Mouse (Mus musculus) stomach, embryonic 14.5 days (tissue): ENCODE measurements around the gene Cnp. TPM values are rescaled to one million over a fixed set of nuclear protein-coding genes. Genes with fewer than 3 reads are reported as not detected.

Experiments
- ATAC-seq: fragments of 200-750 bp; cut with Nextera tagmentation; 2 replicates; pipeline ENCODE4 v1.8.0; 2017; ENCODE audit warnings: low read depth, moderate TSS enrichment; ENCODE audit not compliant: insufficient number of reproducible peaks, insufficient read depth, low FRiP score
- H3K27ac ChIP-seq: fragments of 300-500 bp; sonication (generic); 2 replicates; pipeline ENCODE4 v1.5.1; 2014; ENCODE audit warnings: mild to moderate bottlenecking, low read length, moderate library complexity, mixed read lengths
- H3K27me3 ChIP-seq: fragments of 300-500 bp; sonication (generic); 2 replicates; pipeline ENCODE4 v1.6.1; 2014; ENCODE audit warnings: low read length, control low read depth, mixed read lengths; ENCODE audit not compliant: control insufficient read depth, insufficient read depth
- H3K36me3 ChIP-seq: fragments of 300-500 bp; sonication (generic); 2 replicates; pipeline ENCODE4 v1.6.1; 2014; ENCODE audit warnings: mild to moderate bottlenecking, control low read depth, low read length, moderate library complexity, mixed read lengths; ENCODE audit not compliant: control insufficient read depth, insufficient read depth
- H3K4me1 ChIP-seq: fragments of 300-500 bp; sonication (generic); 2 replicates; pipeline ENCODE4 v1.6.1; 2014; ENCODE audit warnings: low read length, control low read depth, mixed read lengths; ENCODE audit not compliant: control insufficient read depth, insufficient read depth
- H3K4me2 ChIP-seq: fragments of 300-500 bp; sonication (generic); replicated peaks from 2 replicates; pipeline ENCODE4 v1.6.1; 2014; ENCODE audit warnings: low read depth, low read length, control low read depth
- H3K4me3 ChIP-seq: fragments of 300-500 bp; sonication (generic); 2 replicates; pipeline ENCODE4 v1.5.1; 2014; ENCODE audit warnings: low read depth, low read length, control low read depth
- H3K9ac ChIP-seq: fragments of 300-500 bp; sonication (generic); replicated peaks from 2 replicates; pipeline ENCODE4 v1.6.1; 2014; ENCODE audit warnings: low read depth, mild to moderate bottlenecking, control low read depth, low read length, moderate library complexity, mixed read lengths
- H3K9me3 ChIP-seq: fragments of 300-500 bp; sonication (generic); 2 replicates; pipeline ENCODE4 v1.6.1; 2016; ENCODE audit warnings: low read depth, low read length, control low read depth; ENCODE audit not compliant: control insufficient read depth
- WGBS: fragments of 180-500 bp; shearing (Covaris S2); extraction: QIAGEN DNeasy Blood & Tissue Kit; methylation state at CpG from one replicate; pipeline ENCODE4 v1.1.7; 2014; 5-methylcytosine and 5-hydroxymethylcytosine counted together
- polyA plus RNA-seq: library from polyadenylated mRNA; unstranded; fragments of >200 nt; fragmentation: Nextera tagmentation; extraction: Ambion mirVana; gene quantifications from 2 replicates; pipeline ENCODE4 v1.2.1, GENCODE M21; 2014

The Cnp gene
- polyA plus RNA-seq, 1 experiment from 2014 or later, result 35.9 TPM

DNA sequence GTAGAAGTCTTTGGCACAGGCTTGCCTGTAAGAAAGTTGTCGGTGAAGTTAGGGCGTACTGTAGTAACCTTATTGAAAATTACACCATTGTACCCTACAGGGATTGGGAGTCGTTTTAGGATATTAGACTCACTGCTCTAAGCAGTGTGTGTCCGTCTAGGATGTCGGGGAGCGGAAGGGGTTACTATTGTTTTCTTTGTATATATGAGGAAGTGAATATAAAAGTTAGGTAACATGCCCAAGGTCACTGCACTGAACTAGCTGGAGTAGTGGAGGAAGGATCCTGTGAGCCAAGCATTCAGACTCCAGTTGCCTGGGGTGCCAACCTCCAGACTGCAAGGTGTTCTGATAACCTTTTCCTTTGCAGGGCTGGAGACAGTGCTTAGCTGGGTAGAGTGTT lies 27.7 kb upstream of the Cnp start:
- WGBS, result 88% methylated on average over 6 of the region's 6 CpGs

DNA sequence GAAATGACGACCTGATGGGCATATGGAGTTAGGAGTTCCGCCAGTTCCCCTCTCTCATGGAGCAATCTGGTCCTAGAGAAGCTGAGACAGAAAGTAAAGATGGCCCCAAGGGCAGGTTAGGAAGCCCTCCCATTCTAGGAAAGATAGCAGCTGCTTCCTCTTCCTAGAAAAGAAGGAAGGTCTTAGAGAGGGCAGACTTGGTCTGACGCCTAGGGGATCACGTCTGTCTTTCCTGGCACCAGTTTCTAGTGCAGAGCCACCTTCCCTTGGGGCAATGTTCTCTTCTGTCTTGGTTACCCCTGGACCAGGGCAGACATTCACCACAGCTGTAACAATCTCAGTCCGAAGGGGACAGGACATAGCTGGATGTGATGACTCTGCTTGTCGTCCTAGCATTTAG lies 26.6 kb upstream of the Cnp start:
- Histone ChIP-seq H3K4me2 (no peak overlapping the region), H3K27me3 (no peaks in the 10 kb centered on the region), H3K9me3 (no peaks in the 10 kb centered on the region), H3K4me3 (no peak overlapping the region), H3K4me1 (peaks cover 4% of the 10 kb centered on the region; the same call in 1 of the 2 replicates), H3K36me3 (no peaks in the 10 kb centered on the region), H3K9ac (no peak overlapping the region), H3K27ac (no peak overlapping the region)
- ATAC-seq, result no peak
- 77% methylated on average over 6 of the region's 6 CpGs for WGBS

More for the DNA sequence above, 27.7 kb upstream of the Cnp start:
- Histone ChIP-seq H3K4me3 (no peak overlapping the region), H3K36me3 (no peaks in the 10 kb centered on the region), H3K4me1 (peaks cover 4% of the 10 kb centered on the region; the same call in 1 of the 2 replicates), H3K9me3 (no peaks in the 10 kb centered on the region), H3K4me2 (no peak overlapping the region), H3K27me3 (no peaks in the 10 kb centered on the region), H3K27ac (no peak overlapping the region), H3K9ac (no peak overlapping the region)
- no peak for ATAC-seq

DNA sequence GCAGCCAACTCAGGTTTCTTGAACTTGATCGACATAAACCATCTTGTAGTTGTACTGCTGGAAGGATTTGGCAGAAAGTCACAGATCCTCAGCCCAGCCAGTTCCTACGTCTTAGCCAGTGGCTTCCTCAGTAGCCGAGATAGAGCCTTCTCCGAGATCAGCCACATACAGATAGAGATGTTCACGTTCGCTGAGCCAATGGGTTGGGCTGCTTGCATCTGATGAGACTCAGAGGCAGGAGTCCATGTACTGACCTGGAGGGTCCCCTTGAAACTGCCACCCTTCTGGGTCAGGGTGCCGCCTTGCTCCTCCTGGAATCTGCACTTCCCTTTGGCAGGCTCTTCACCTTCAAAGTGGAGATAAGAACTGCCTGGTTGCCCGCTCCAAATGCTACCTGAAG lies 25.2 kb upstream of the Cnp start:
- no peaks in the 10 kb centered on the region for H3K27me3 ChIP-seq
- no peak overlapping the region for H3K4me2 ChIP-seq
- 70% methylated on average over 8 of the region's 8 CpGs for WGBS
- no peak overlapping the region for H3K4me3 ChIP-seq
- no peaks in the 10 kb centered on the region for H3K9me3 ChIP-seq
- no peak for ATAC-seq
- H3K36me3 ChIP-seq, result no peaks in the 10 kb centered on the region
- peaks cover 4% of the 10 kb centered on the region; the same call in 1 of the 2 replicates for H3K4me1 ChIP-seq
- H3K27ac ChIP-seq, result no peak overlapping the region
- H3K9ac ChIP-seq, result no peak overlapping the region

DNA sequence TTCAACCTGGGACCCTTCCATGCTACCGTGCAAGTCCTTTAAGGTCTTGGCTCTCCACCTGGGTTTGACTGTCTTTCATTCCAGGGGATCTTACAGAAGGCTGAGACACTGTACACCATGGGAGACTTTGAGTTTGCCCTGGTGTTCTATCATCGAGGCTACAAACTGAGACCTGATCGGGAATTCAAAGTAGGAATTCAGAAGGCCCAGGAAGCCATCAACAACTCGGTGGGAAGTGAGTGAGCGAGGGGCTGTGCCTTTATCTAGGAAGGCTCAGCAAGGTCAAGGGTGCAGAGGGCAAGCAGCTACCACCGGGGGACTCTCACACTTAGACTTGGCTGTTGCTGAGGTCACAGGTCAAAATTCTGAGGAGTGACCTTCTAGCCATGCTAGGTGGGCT lies 24.6 kb upstream of the Cnp start:
- Histone ChIP-seq H3K4me1 (peaks cover 4% of the 10 kb centered on the region; the same call in 1 of the 2 replicates), H3K36me3 (no peaks in the 10 kb centered on the region), H3K9me3 (no peaks in the 10 kb centered on the region), H3K9ac (no peak overlapping the region), H3K4me2 (no peak overlapping the region), H3K27ac (no peak overlapping the region), H3K4me3 (no peak overlapping the region), H3K27me3 (no peaks in the 10 kb centered on the region)
- ATAC-seq, result no peak
- 61% methylated on average over 6 of the region's 6 CpGs for WGBS

DNA sequence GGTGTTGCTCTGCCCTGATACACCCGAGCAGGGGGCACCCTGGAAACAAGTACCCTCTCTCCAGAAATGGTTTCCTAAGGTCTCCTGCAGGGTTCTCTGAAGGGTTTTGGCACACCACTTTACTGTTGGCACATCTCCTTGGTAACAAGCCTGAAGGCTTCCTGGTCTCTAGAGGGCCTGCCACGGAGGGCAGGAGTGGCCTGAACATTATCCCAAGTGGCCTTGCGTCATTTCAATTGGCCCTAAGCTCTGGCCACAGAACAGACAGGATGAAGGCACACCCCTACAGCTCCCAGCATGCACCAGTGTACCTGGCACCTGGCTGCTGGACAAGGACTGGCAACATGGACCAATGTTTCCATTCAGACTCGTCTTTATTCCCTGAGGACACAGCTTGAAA lies 21.9 kb upstream of the Cnp start:
- WGBS, result 84% methylated on average over 4 of the region's 4 CpGs
- ATAC-seq, result no peak
- Histone ChIP-seq H3K9me3 (no peaks in the 10 kb centered on the region), H3K27me3 (no peaks in the 10 kb centered on the region), H3K4me3 (no peak overlapping the region), H3K4me2 (no peak overlapping the region), H3K27ac (no peak overlapping the region), H3K9ac (no peak overlapping the region), H3K36me3 (no peaks in the 10 kb centered on the region), H3K4me1 (no peaks in the 10 kb centered on the region)

DNA sequence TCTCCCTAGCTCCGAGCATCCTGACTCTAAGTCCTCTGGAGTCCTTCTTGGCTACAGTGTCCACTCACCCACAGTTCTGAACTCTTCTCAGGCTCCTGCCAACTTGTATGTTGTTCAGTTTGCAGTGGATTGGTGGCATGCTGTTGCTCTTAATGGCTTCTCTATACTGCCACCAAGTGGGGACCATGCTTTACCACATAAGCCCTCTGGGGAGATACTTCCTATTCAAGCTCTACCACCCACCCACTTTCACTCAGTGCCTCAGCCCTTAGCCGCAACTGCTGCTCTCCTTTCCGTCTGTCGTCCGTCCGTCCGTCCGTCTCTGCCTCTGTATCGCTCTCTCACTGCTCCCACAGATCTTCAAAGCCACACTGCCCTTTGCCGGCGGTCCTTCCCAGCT lies 19.1 kb upstream of the Cnp start:
- Histone ChIP-seq H3K27ac (no peak overlapping the region), H3K9me3 (no peaks in the 10 kb centered on the region), H3K4me1 (no peaks in the 10 kb centered on the region), H3K4me3 (no peak overlapping the region), H3K4me2 (peak overlapping the region; percentile 21; the same call in 1 of the 2 replicates), H3K36me3 (no peaks in the 10 kb centered on the region), H3K9ac (no peak overlapping the region), H3K27me3 (no peaks in the 10 kb centered on the region)
- 31% methylated on average over 11 of the region's 11 CpGs for WGBS
- ATAC-seq, result peak; percentile 48; the same call in 1 of the 2 replicates

DNA sequence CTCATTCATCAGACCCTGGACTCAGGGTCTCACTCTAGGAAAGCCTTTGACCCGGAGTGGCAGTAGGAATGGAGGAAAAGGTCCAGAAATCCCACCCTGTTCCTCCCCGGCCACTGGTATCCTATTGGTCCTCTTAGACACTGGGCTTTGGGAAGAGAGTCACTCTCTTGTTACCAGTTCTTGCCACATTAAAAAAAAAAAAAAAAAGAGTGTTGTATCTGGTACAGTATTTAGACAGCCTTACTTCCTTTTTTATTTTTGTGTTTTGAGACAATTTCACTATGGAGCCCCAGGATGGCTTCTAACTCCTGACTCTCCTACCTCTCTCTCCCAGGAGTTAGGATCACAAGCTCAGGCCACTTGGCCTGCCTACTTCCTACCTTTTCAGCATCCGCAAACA lies 17.1 kb upstream of the Cnp start:
- ATAC-seq, result no peak

DNA sequence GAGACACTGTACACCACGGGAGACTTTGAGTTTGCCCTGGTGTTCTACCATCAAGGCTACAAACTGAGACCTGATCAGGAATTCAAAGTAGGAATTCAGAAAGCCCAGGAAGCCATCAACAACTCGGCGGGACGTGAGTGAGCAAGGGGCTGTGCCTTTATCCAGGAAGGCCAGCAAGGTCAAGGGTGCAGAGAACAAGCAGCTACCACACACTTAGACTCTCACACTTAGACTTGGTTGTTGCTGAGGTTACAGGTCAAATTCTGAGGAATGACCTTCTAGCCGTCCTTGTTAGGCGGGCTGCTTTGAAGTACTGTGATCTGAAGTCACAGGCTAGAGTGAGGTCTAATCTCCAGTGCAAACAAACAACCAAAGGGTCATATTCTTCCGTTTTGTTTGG lies 15.2 kb upstream of the Cnp start:
- Histone ChIP-seq H3K36me3 (no peaks in the 10 kb centered on the region), H3K27me3 (no peaks in the 10 kb centered on the region), H3K27ac (no peak overlapping the region), H3K4me1 (no peaks in the 10 kb centered on the region), H3K9ac (no peak overlapping the region), H3K4me3 (no peak overlapping the region), H3K9me3 (no peaks in the 10 kb centered on the region), H3K4me2 (no peak overlapping the region)
- WGBS, result 42% methylated on average over 7 of the region's 7 CpGs
- no peak for ATAC-seq

More for the DNA sequence above, 17.1 kb upstream of the Cnp start:
- Histone ChIP-seq H3K9ac (no peak overlapping the region), H3K27ac (no peak overlapping the region), H3K27me3 (no peaks in the 10 kb centered on the region), H3K36me3 (no peaks in the 10 kb centered on the region), H3K9me3 (no peaks in the 10 kb centered on the region), H3K4me2 (no peak overlapping the region), H3K4me1 (no peaks in the 10 kb centered on the region), H3K4me3 (no peak overlapping the region)
- WGBS, result 74% methylated on average over 3 of the region's 3 CpGs

DNA sequence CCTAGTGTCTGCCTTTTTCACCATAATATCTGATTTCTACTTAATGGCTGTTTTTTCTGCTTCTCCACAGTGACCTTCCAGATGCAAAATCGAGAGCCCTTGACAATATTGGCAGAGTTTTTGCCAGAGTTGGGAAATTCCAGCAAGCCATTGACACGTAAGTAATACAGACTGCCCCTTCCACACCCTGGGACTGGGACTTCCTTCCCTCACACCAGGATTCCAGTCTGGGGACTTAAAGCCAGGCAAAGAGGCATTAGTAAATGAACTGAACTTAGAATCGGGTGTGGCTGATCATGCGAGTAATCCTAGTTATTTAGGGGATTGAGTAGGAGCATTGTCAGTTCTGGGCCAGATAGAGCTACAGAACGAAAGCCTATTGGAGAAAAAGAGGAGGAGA lies 13.0 kb upstream of the Cnp start:
- H3K27ac ChIP-seq, result no peak overlapping the region
- ATAC-seq, result no peak
- H3K36me3 ChIP-seq, result no peaks in the 10 kb centered on the region
- 69% methylated on average over 5 of the region's 5 CpGs for WGBS
- H3K4me3 ChIP-seq, result no peak overlapping the region
- H3K4me1 ChIP-seq, result no peaks in the 10 kb centered on the region
- H3K9ac ChIP-seq, result no peak overlapping the region
- no peaks in the 10 kb centered on the region for H3K27me3 ChIP-seq
- H3K4me2 ChIP-seq, result no peak overlapping the region
- H3K9me3 ChIP-seq, result no peaks in the 10 kb centered on the region
